Mouse (Mus musculus) ES-Bruce4 (cell line): ENCODE results near the gene Rasgrp1.

Experiments
- CTCF ChIP-seq: IDR thresholded peaks from one replicate; pipeline ENCODE4 v1.8.1; 2011; ENCODE audit warnings: low read depth, low read length
- EP300 ChIP-seq: IDR thresholded peaks from 2 replicates; pipeline ENCODE4 v1.6.1; 2011; ENCODE audit warnings: low read depth, low read length; ENCODE audit not compliant: insufficient read depth
- POLR2A ChIP-seq: IDR thresholded peaks from one replicate; pipeline ENCODE4 v1.8.1; 2011; ENCODE audit warnings: low read length; ENCODE audit not compliant: insufficient read depth

DNA sequence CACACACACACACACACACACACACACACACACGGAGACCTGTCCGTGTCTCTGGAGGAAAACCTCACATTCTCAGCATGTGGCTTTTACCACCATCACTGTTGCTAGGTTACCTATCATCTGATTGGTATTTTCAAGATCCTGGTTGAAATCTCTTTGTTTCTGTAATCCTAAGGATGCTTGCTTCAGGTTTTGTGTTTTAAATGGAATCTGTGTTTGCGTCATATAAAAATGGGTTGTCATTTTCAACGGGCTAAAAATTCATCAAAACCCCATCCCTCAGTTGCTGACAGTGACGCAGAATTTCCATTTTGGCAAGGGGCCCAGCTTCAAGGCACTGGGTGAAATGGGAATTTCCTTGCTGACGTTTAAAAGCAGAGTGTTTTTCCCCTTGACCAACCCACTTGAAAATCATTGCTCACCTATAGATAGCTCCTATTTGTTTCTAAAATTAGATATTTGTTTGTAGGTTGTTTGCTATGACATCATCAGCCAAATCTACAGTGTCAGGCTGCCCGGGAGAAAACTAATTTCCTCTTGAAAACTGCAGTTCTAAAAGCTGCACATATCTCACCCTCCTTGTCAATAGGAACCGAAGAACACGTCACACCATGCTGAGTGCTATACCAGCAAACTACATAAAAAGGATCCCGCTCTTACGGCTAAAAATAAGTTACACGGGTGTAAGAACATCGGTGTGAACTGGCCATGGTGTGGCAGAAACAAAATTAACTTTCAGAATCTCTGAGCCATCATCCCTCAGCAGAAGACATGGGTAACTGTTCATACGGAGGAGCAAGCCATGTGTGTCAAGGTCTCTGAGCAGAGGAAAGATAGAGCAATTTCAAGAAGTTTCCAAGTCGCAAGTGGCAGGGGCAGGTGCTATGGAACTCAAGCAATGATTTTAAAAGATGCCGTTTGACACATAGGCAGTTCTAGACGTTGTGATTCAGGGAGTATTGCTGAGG, 47.4 kb upstream of the Rasgrp1 start:
- TF ChIP-seq CTCF = no peak
- no peak for TF ChIP-seq POLR2A
- TF ChIP-seq EP300 = no peak
